In genomic region chr6:94646902-94647301, GRCm38 (mm10) we compare ENCODE assay signal across 9 mouse cellular contexts. TPM values are rescaled to one million over a fixed set of nuclear protein-coding genes. Genes with fewer than 3 reads are reported as not detected.
DNase-seq lines count a peak whose midpoint lies in the region; ATAC-seq and TF ChIP-seq lines count a peak whose summit lies in the region.
"Had no signal": no experiment of that assay in that cellular context is flagged by ENCODE, and none has a peak within 500 bp of the region (broad histone marks: within the 10 kb centered on the region; RNA-seq: fewer than 3 reads in every experiment).

No protein-coding gene starts in this region.

- no peaks in the 10 kb centered on the region for H3K27me3 ChIP-seq in embryonic facial prominence, embryonic 15.5 days
- no peaks in the 10 kb centered on the region for H3K27me3 ChIP-seq in limb, embryonic 15.5 days

- WGBS in embryonic facial prominence, embryonic 15.5 days, result 50% methylated on average over 6 of the region's 6 CpGs
- 52% methylated on average over 6 of the region's 6 CpGs for WGBS in limb, embryonic 15.5 days

- TF ChIP-seq CTCF in gastrocnemius, adult 2 months (IDR thresholded peaks at IDR 0.05), result no peak
- no peak for TF ChIP-seq CTCF in left cerebral cortex, adult 2 months (IDR thresholded peaks at IDR 0.05)

- DNase-seq in gastrocnemius, adult 2 months, result no peak
- no peak for DNase-seq in gastrocnemius, adult 8-10 months (ENCODE audit: low spot score in 2 of 2)
- no peak for DNase-seq in left cerebral cortex, adult 2 months (ENCODE audit: extremely low spot score in 1 of 2, low spot score in 2 of 2)
- DNase-seq in left cerebral cortex, postnatal 14 days (ENCODE audit: low spot score in 2 of 2), result no peak
- no peak for DNase-seq in urinary bladder, postnatal 36 days (ENCODE audit: low spot score in 2 of 2)
- no peak for DNase-seq in layer of hippocampus, postnatal 36 days
- DNase-seq: spleen, adult 18-20 months had no signal

- H3K4me3 ChIP-seq in gastrocnemius, adult 2 months, result no peak overlapping the region
- no peak overlapping the region for H3K4me3 ChIP-seq in left cerebral cortex, adult 2 months
- no peak overlapping the region for H3K4me3 ChIP-seq in embryonic facial prominence, embryonic 15.5 days (replicated peaks)
- H3K4me3 ChIP-seq in limb, embryonic 15.5 days, result no peak overlapping the region

- no peak overlapping the region for H3K4me2 ChIP-seq in embryonic facial prominence, embryonic 15.5 days (replicated peaks)
- no peak overlapping the region for H3K4me2 ChIP-seq in limb, embryonic 15.5 days

- no peak for ATAC-seq in embryonic facial prominence, embryonic 15.5 days (ENCODE audit: insufficient number of reproducible peaks, low FRiP score, low TSS enrichment, low read depth)
- no peak for ATAC-seq in limb, embryonic 15.5 days (ENCODE audit: insufficient number of reproducible peaks, low FRiP score, low TSS enrichment, low read depth)

- H3K4me1 ChIP-seq in embryonic facial prominence, embryonic 15.5 days, result peaks cover 54% of the 10 kb centered on the region
- H3K4me1 ChIP-seq in limb, embryonic 15.5 days, result peaks cover 52% of the 10 kb centered on the region

- H3K9ac ChIP-seq in embryonic facial prominence, embryonic 15.5 days, result no peak overlapping the region
- H3K9ac ChIP-seq in limb, embryonic 15.5 days, result no peak overlapping the region

- H3K36me3 ChIP-seq in embryonic facial prominence, embryonic 15.5 days, result no peaks in the 10 kb centered on the region
- H3K36me3 ChIP-seq in limb, embryonic 15.5 days, result peaks cover 3% of the 10 kb centered on the region; the same call in 1 of the 2 replicates

- no peaks in the 10 kb centered on the region for H3K9me3 ChIP-seq in embryonic facial prominence, embryonic 15.5 days (replicated peaks)
- H3K9me3 ChIP-seq in limb, embryonic 15.5 days, result no peaks in the 10 kb centered on the region

- intact Hi-C loops in gastrocnemius, adult 2 months (cut with DNase I), result no loop called here
- intact Hi-C loops in left cerebral cortex, adult 2 months (cut with DNase I), result loop anchor here (5.0 kb wide), 1 partner anchor 50 kb away; no protein-coding TSS in a partner anchor
- intact Hi-C loops in left cerebral cortex, postnatal 14 days (cut with DNase I), result no loop called here

- H3K27ac ChIP-seq in gastrocnemius, adult 2 months, result peak overlapping the region; percentile 90
- H3K27ac ChIP-seq in left cerebral cortex, adult 2 months, result peak overlapping the region; percentile 54; the same call in 1 of the 2 replicates
- peak overlapping the region; percentile 84 for H3K27ac ChIP-seq in embryonic facial prominence, embryonic 15.5 days (replicated peaks)
- peak overlapping the region; percentile 86 for H3K27ac ChIP-seq in limb, embryonic 15.5 days

RNA-seq across cellular contexts. Expression of gene Lrig1, which starts 53.1 kb away (rescaled TPM):
- total RNA-seq in gastrocnemius, adult 2 months (2021), result 10 to 100 TPM; 38.9 to 57.9 TPM
- 10 to 100 TPM; 43.8 to 49.3 (median 48.3) TPM for total RNA-seq in gastrocnemius, adult 8-10 months (2022)
- 10 to 100 TPM; 26.0 to 27.3 TPM for total RNA-seq in left cerebral cortex, adult 2 months (2021)
- 10 to 100 TPM; 28.5 to 30.6 TPM for total RNA-seq in left cerebral cortex, postnatal 14 days (2021)
- 28.9 TPM in 2 replicates for polyA plus RNA-seq in embryonic facial prominence, embryonic 15.5 days (2015; fragmentation: Nextera tagmentation; extraction: Ambion mirVana)
- polyA plus RNA-seq in limb, embryonic 15.5 days (2015; fragmentation: Nextera tagmentation; extraction: Ambion mirVana), result 22.3 and 22.5 TPM in 2 replicates
- total RNA-seq in layer of hippocampus, postnatal 36 days (2021), result 10 to 100 TPM; 27.0 to 27.8 TPM
